15 mouse cellular contexts compared by ENCODE assay signal in genomic region chr13:62907527-62908162, GRCm38 (mm10). TPM values are rescaled to one million over a fixed set of nuclear protein-coding genes. Genes with fewer than 3 reads are reported as not detected.
DNase-seq lines count a peak whose midpoint lies in the region; ATAC-seq and TF ChIP-seq lines count a peak whose summit lies in the region.
"Had no signal": no experiment of that assay in that cellular context is flagged by ENCODE, and none has a peak within 500 bp of the region (broad histone marks: within the 10 kb centered on the region; RNA-seq: fewer than 3 reads in every experiment).

No protein-coding gene starts in this region.

- DNase-seq in kidney, adult 2 months: no peak
- DNase-seq in kidney, adult 9 months: no peak
- peak; percentile 76 for DNase-seq in midbrain, embryonic 11.5 days (ENCODE audit: low spot score, missing footprints)
- DNase-seq in midbrain, postnatal 0 days (ENCODE audit: low spot score): no peak
- DNase-seq in adrenal gland, adult 2 months: no peak
- no peak for DNase-seq in heart, adult 18-20 months
- DNase-seq: cerebellum, adult 18-20 months; thymus, postnatal 4 days had no signal

- H3K4me2 ChIP-seq in midbrain, embryonic 11.5 days: no peak overlapping the region
- H3K4me2 ChIP-seq in midbrain, postnatal 0 days (ENCODE audit: low read depth, low read length, poor library complexity, severe bottlenecking): no peak overlapping the region
- peak overlapping the region; percentile 24; the same call in 1 of the 2 replicates for H3K4me2 ChIP-seq in hindbrain, embryonic 15.5 days
- H3K4me2 ChIP-seq in neural tube, embryonic 15.5 days: peak overlapping the region; percentile 39
- H3K4me2 ChIP-seq: midbrain, embryonic 12.5 days had no signal

- no peak for TF ChIP-seq POLR2A in kidney, adult 2 months (IDR thresholded peaks at IDR 0.05; ENCODE audit: low read depth, low read length)

- H3K27ac ChIP-seq in kidney, adult 2 months (ENCODE audit: insufficient read depth, low read depth, low read length): peak overlapping the region; percentile 99
- no peak overlapping the region for H3K27ac ChIP-seq in midbrain, embryonic 11.5 days (ENCODE audit: low read depth, low read length)
- no peak overlapping the region for H3K27ac ChIP-seq in midbrain, postnatal 0 days (ENCODE audit: low read depth, low read length)
- no peak overlapping the region for H3K27ac ChIP-seq in hindbrain, embryonic 15.5 days (replicated peaks)
- no peak overlapping the region for H3K27ac ChIP-seq in neural tube, embryonic 15.5 days (replicated peaks)
- H3K27ac ChIP-seq: midbrain, embryonic 12.5 days had no signal

- H3K9ac ChIP-seq in midbrain, embryonic 11.5 days (ENCODE audit: low read length): no peak overlapping the region
- H3K9ac ChIP-seq in midbrain, postnatal 0 days (replicated peaks; ENCODE audit: low read length, poor library complexity, severe bottlenecking): no peak overlapping the region
- no peak overlapping the region for H3K9ac ChIP-seq in hindbrain, embryonic 15.5 days
- no peak overlapping the region for H3K9ac ChIP-seq in neural tube, embryonic 15.5 days (replicated peaks)
- H3K9ac ChIP-seq: midbrain, embryonic 12.5 days had no signal

- ATAC-seq in midbrain, embryonic 11.5 days (ENCODE audit: low FRiP score): no peak
- ATAC-seq in midbrain, postnatal 0 days (ENCODE audit: low FRiP score): no peak
- ATAC-seq in hindbrain, embryonic 15.5 days (ENCODE audit: low FRiP score, low read depth): no peak
- ATAC-seq in neural tube, embryonic 15.5 days (ENCODE audit: low FRiP score): no peak
- ATAC-seq: CD4-positive, CD25-positive, alpha-beta regulatory T cell, adult 4 months; Patski had no signal

- H3K9me3 ChIP-seq in midbrain, embryonic 11.5 days (ENCODE audit: control insufficient read depth, low read length): no peaks in the 10 kb centered on the region
- H3K9me3 ChIP-seq in midbrain, postnatal 0 days (ENCODE audit: low read length): no peaks in the 10 kb centered on the region
- H3K9me3 ChIP-seq in hindbrain, embryonic 15.5 days: no peaks in the 10 kb centered on the region
- H3K9me3 ChIP-seq in neural tube, embryonic 15.5 days (replicated peaks): no peaks in the 10 kb centered on the region
- H3K9me3 ChIP-seq: heart, embryonic 10.5 days; midbrain, embryonic 12.5 days had no signal

- peaks cover 19% of the 10 kb centered on the region; the same call in 1 of the 2 replicates for H3K4me1 ChIP-seq in kidney, adult 2 months (ENCODE audit: control insufficient read depth, insufficient read depth, low read length)
- H3K4me1 ChIP-seq in midbrain, embryonic 11.5 days (ENCODE audit: control insufficient read depth, insufficient read depth, low read length): 0 out of 2 replicates have a peak, but pooled peaks cover 4% of the 10 kb centered on the region
- H3K4me1 ChIP-seq in midbrain, postnatal 0 days (ENCODE audit: insufficient read depth, low read length): no peaks in the 10 kb centered on the region
- peaks cover 12% of the 10 kb centered on the region; the same call in 1 of the 2 replicates for H3K4me1 ChIP-seq in hindbrain, embryonic 15.5 days (replicated peaks)
- peaks cover 15% of the 10 kb centered on the region for H3K4me1 ChIP-seq in neural tube, embryonic 15.5 days
- H3K4me1 ChIP-seq: midbrain, embryonic 12.5 days had no signal

- no peak for TF ChIP-seq CTCF in kidney, adult 2 months (conservative IDR thresholded peaks at IDR 0.05; ENCODE audit: insufficient read depth, insufficient read length, low read depth, low read length)
- TF ChIP-seq CTCF in midbrain, postnatal 0 days (IDR thresholded peaks at IDR 0.05): no peak

- H3K27me3 ChIP-seq in kidney, adult 2 months (replicated peaks; ENCODE audit: control insufficient read depth, insufficient read depth, low read length): no peaks in the 10 kb centered on the region
- H3K27me3 ChIP-seq in midbrain, embryonic 11.5 days (ENCODE audit: control insufficient read depth, insufficient read depth, low read length): no peaks in the 10 kb centered on the region
- no peaks in the 10 kb centered on the region for H3K27me3 ChIP-seq in midbrain, postnatal 0 days (ENCODE audit: insufficient read depth, low read length)
- H3K27me3 ChIP-seq in hindbrain, embryonic 15.5 days: no peaks in the 10 kb centered on the region
- H3K27me3 ChIP-seq in neural tube, embryonic 15.5 days (replicated peaks): no peaks in the 10 kb centered on the region
- H3K27me3 ChIP-seq: midbrain, embryonic 12.5 days had no signal

- 28% methylated on average over 14 of the region's 14 CpGs for WGBS in kidney, adult 2 months
- 87% methylated on average over 14 of the region's 14 CpGs for WGBS in midbrain, embryonic 11.5 days
- 79% methylated on average over 14 of the region's 14 CpGs for WGBS in midbrain, postnatal 0 days
- WGBS in hindbrain, embryonic 15.5 days: 69% methylated on average over 14 of the region's 14 CpGs
- WGBS in neural tube, embryonic 15.5 days: 54% methylated on average over 14 of the region's 14 CpGs

- H3K4me3 ChIP-seq in kidney, adult 2 months (ENCODE audit: insufficient read depth, low read depth, low read length): no peak overlapping the region
- no peak overlapping the region for H3K4me3 ChIP-seq in midbrain, embryonic 11.5 days (ENCODE audit: low read depth, low read length)
- no peak overlapping the region for H3K4me3 ChIP-seq in midbrain, postnatal 0 days (ENCODE audit: low read depth, low read length)
- no peak overlapping the region for H3K4me3 ChIP-seq in hindbrain, embryonic 15.5 days
- 0 out of 2 replicates have a peak overlapping the region, but pooled peaks have one; percentile 0 for H3K4me3 ChIP-seq in neural tube, embryonic 15.5 days (replicated peaks)
- H3K4me3 ChIP-seq: heart, embryonic 10.5 days; midbrain, embryonic 12.5 days had no signal

- no peaks in the 10 kb centered on the region for H3K36me3 ChIP-seq in kidney, adult 2 months (ENCODE audit: control insufficient read depth, insufficient read depth, low read length)
- no peaks in the 10 kb centered on the region for H3K36me3 ChIP-seq in midbrain, embryonic 11.5 days (ENCODE audit: control insufficient read depth, insufficient read depth, low read length)
- no peaks in the 10 kb centered on the region for H3K36me3 ChIP-seq in midbrain, postnatal 0 days (ENCODE audit: insufficient read depth, low read length)
- H3K36me3 ChIP-seq in hindbrain, embryonic 15.5 days: no peaks in the 10 kb centered on the region
- no peaks in the 10 kb centered on the region for H3K36me3 ChIP-seq in neural tube, embryonic 15.5 days
- H3K36me3 ChIP-seq: heart, embryonic 10.5 days; midbrain, embryonic 12.5 days had no signal

RNA-seq across cellular contexts. Expression of gene Fbp1, which starts 19.6 kb away (rescaled TPM):
- polyA plus RNA-seq in kidney, adult 2 months (2012; rRNA removed): 1,525 and 1,684 TPM in 2 replicates
- not detected in 2 replicates for polyA plus RNA-seq in midbrain, embryonic 11.5 days (2014; fragmentation: Nextera tagmentation; extraction: Ambion mirVana)
- total RNA-seq in midbrain, postnatal 0 days (2014; rRNA removed): not detected in 2 replicates
- 0.27 and 0.44 TPM in 2 replicates for polyA plus RNA-seq in midbrain, postnatal 0 days (2015; fragmentation: Nextera tagmentation; extraction: Ambion mirVana)
- polyA plus RNA-seq in hindbrain, embryonic 15.5 days (2015; fragmentation: Nextera tagmentation; extraction: Ambion mirVana): 0.49 and 0.59 TPM in 2 replicates
- 0.29 and 14.1 TPM in 2 replicates for polyA plus RNA-seq in neural tube, embryonic 15.5 days (2015; fragmentation: Nextera tagmentation; extraction: Ambion mirVana)
- total RNA-seq in adrenal gland, adult 2 months (2021): 1 to 10 TPM in 1 of 2 experiments, under 1 TPM in 1; 0.83 to 3.8 TPM
- 0.27 and 0.86 TPM in 2 replicates for polyA plus RNA-seq in adrenal gland, adult 2 months (2012; rRNA removed)
- total RNA-seq in heart, adult 18-20 months (2021): under 1 TPM; 0.20 to 0.31 TPM
- polyA plus RNA-seq: CD4-positive, CD25-positive, alpha-beta regulatory T cell, adult 4 months; midbrain, embryonic 12.5 days; Patski had no signal

RNA-seq across cellular contexts. Expression of gene Fbp2, which starts 49.4 kb away (rescaled TPM):
- 28.8 and 35.3 TPM in 2 replicates for polyA plus RNA-seq in kidney, adult 2 months (2012; rRNA removed)
- 0.12 and 0.15 TPM in 2 replicates for polyA plus RNA-seq in midbrain, embryonic 11.5 days (2014; fragmentation: Nextera tagmentation; extraction: Ambion mirVana)
- total RNA-seq in midbrain, postnatal 0 days (2014; rRNA removed): 0.16 and 0.24 TPM in 2 replicates
- 1.5 and 1.7 TPM in 2 replicates for polyA plus RNA-seq in midbrain, postnatal 0 days (2015; fragmentation: Nextera tagmentation; extraction: Ambion mirVana)
- polyA plus RNA-seq in hindbrain, embryonic 15.5 days (2015; fragmentation: Nextera tagmentation; extraction: Ambion mirVana): 0.69 and 1.2 TPM in 2 replicates
- 1.6 and 13.8 TPM in 2 replicates for polyA plus RNA-seq in neural tube, embryonic 15.5 days (2015; fragmentation: Nextera tagmentation; extraction: Ambion mirVana)
- total RNA-seq in adrenal gland, adult 2 months (2021): 1 to 10 TPM; 2.5 to 2.8 TPM
- 0.28 and 0.49 TPM in 2 replicates for polyA plus RNA-seq in adrenal gland, adult 2 months (2012; rRNA removed)
- 10 to 100 TPM; 23.7 to 25.1 TPM for total RNA-seq in heart, adult 18-20 months (2021)
- total RNA-seq: left cerebral cortex, adult 8-10 months had no signal
- polyA plus RNA-seq: CD4-positive, CD25-positive, alpha-beta regulatory T cell, adult 4 months; midbrain, embryonic 12.5 days had no signal

RNA-seq across cellular contexts. Expression of gene 2010111I01Rik, which starts 57.0 kb away (rescaled TPM):
- 84.5 and 94.1 TPM in 2 replicates for polyA plus RNA-seq in kidney, adult 2 months (2012; rRNA removed)
- 31.8 and 34.4 TPM in 2 replicates for polyA plus RNA-seq in midbrain, embryonic 11.5 days (2014; fragmentation: Nextera tagmentation; extraction: Ambion mirVana)
- 30.3 and 44.8 TPM in 2 replicates for total RNA-seq in midbrain, postnatal 0 days (2014; rRNA removed)
- 16.2 and 18.5 TPM in 2 replicates for polyA plus RNA-seq in midbrain, postnatal 0 days (2015; fragmentation: Nextera tagmentation; extraction: Ambion mirVana)
- 27.7 and 34.6 TPM in 2 replicates for polyA plus RNA-seq in hindbrain, embryonic 15.5 days (2015; fragmentation: Nextera tagmentation; extraction: Ambion mirVana)
- polyA plus RNA-seq in neural tube, embryonic 15.5 days (2015; fragmentation: Nextera tagmentation; extraction: Ambion mirVana): 36.1 and 55.1 TPM in 2 replicates
- total RNA-seq in adrenal gland, adult 2 months (2021): 10 to 100 TPM; 62.1 to 99.2 TPM
- polyA plus RNA-seq in adrenal gland, adult 2 months (2012; rRNA removed): 39.4 and 39.9 TPM in 2 replicates
- total RNA-seq in heart, adult 18-20 months (2021): 10 to 100 TPM; 82.0 to 84.9 TPM

Comparison
In these comparisons a context has a peak if more than half of its experiments do, and no peak if none do; other contexts are left out.
1. H3K4me2 ChIP-seq: peak in hindbrain, embryonic 15.5 days (single experiment) and neural tube, embryonic 15.5 days (single experiment); none in midbrain, embryonic 11.5 days (single experiment) and midbrain, postnatal 0 days (single experiment).
2. RNA of gene Fbp1, which starts 19.6 kb away (polyA plus RNA-seq): 1,525 to 1,684 TPM in kidney, adult 2 months; 0.27 to 0.86 TPM in adrenal gland, adult 2 months, 0.49 to 0.59 TPM in hindbrain, embryonic 15.5 days, 0.29 to 14.1 TPM in neural tube, embryonic 15.5 days, 0.27 to 0.44 TPM in midbrain, postnatal 0 days and not detected in midbrain, embryonic 11.5 days; every median in the first group is over 100 times any median in the second.